ENCODE assay signal across 14 mouse cellular contexts in genomic region chr5:150257764-150258163, GRCm38 (mm10).
A peak's percentile ranks its signal among the peaks of the same experiment; 100 is the strongest.
DNase-seq lines count a peak whose midpoint lies in the region; ATAC-seq and TF ChIP-seq lines count a peak whose summit lies in the region.
"Had no signal": no experiment of that assay in that cellular context is flagged by ENCODE, and none has a peak within 500 bp of the region (broad histone marks: within the 10 kb centered on the region; RNA-seq: fewer than 3 reads in every experiment).

No protein-coding gene starts in this region.

- peak overlapping the region; percentile 98; the same call in 1 of the 2 replicates for H3K27ac ChIP-seq in forebrain, postnatal 0 days (ENCODE audit: low read depth, low read length)
- H3K27ac ChIP-seq in forebrain, embryonic 13.5 days, result no peak overlapping the region
- no peak overlapping the region for H3K27ac ChIP-seq in kidney, postnatal 0 days
- H3K27ac ChIP-seq in cortical plate, adult 2 months (ENCODE audit: insufficient read depth, low read length), result no peak overlapping the region
- H3K27ac ChIP-seq: embryonic facial prominence, embryonic 15.5 days; limb, embryonic 13.5 days; macrophage had no signal

- no peaks in the 10 kb centered on the region for H3K9me3 ChIP-seq in forebrain, postnatal 0 days (ENCODE audit: low read length)
- no peaks in the 10 kb centered on the region for H3K9me3 ChIP-seq in forebrain, embryonic 13.5 days (replicated peaks)
- no peaks in the 10 kb centered on the region for H3K9me3 ChIP-seq in kidney, postnatal 0 days (replicated peaks; ENCODE audit: low read length)
- H3K9me3 ChIP-seq: embryonic facial prominence, embryonic 15.5 days; limb, embryonic 13.5 days had no signal

- no peak overlapping the region for H3K9ac ChIP-seq in forebrain, postnatal 0 days
- no peak overlapping the region for H3K9ac ChIP-seq in forebrain, embryonic 13.5 days
- no peak overlapping the region for H3K9ac ChIP-seq in kidney, postnatal 0 days (ENCODE audit: low read depth, low read length)
- H3K9ac ChIP-seq: embryonic facial prominence, embryonic 15.5 days; limb, embryonic 13.5 days had no signal

- H3K4me3 ChIP-seq in forebrain, postnatal 0 days (ENCODE audit: low read depth, low read length), result no peak overlapping the region
- H3K4me3 ChIP-seq in forebrain, embryonic 13.5 days, result no peak overlapping the region
- H3K4me3 ChIP-seq in kidney, postnatal 0 days (replicated peaks; ENCODE audit: low read depth, low read length), result no peak overlapping the region
- H3K4me3 ChIP-seq in cortical plate, adult 2 months (ENCODE audit: insufficient read depth, low read length), result no peak overlapping the region

- ATAC-seq in forebrain, postnatal 0 days, result no peak
- no peak for ATAC-seq in forebrain, embryonic 13.5 days
- ATAC-seq in kidney, postnatal 0 days (replicated peaks; ENCODE audit: low FRiP score, low read depth), result no peak
- ATAC-seq: forebrain, embryonic 16.5 days had no signal

- no peak for TF ChIP-seq POLR2A in cortical plate, adult 2 months (IDR thresholded peaks at IDR 0.05; ENCODE audit: extremely low read depth, insufficient read depth, low read length)

- TF ChIP-seq CTCF in forebrain, postnatal 0 days (IDR thresholded peaks at IDR 0.05; ENCODE audit: low read depth), result peak; percentile 51
- TF ChIP-seq CTCF in kidney, postnatal 0 days (IDR thresholded peaks at IDR 0.05; ENCODE audit: low read depth), result peak; percentile 53
- peak; percentile 10; the same call in 1 of the 2 replicates for TF ChIP-seq CTCF in cortical plate, adult 2 months (IDR thresholded peaks at IDR 0.05; ENCODE audit: extremely low read depth, insufficient read depth, low read length)

- H3K27me3 ChIP-seq in forebrain, postnatal 0 days (ENCODE audit: insufficient read depth, low read length), result no peaks in the 10 kb centered on the region
- H3K27me3 ChIP-seq in forebrain, embryonic 13.5 days, result no peaks in the 10 kb centered on the region
- no peaks in the 10 kb centered on the region for H3K27me3 ChIP-seq in kidney, postnatal 0 days (ENCODE audit: insufficient read depth, low read length)
- H3K27me3 ChIP-seq: embryonic facial prominence, embryonic 15.5 days; limb, embryonic 13.5 days had no signal

- no peak overlapping the region for H3K4me2 ChIP-seq in forebrain, postnatal 0 days (ENCODE audit: low read depth)
- H3K4me2 ChIP-seq in forebrain, embryonic 13.5 days, result no peak overlapping the region
- no peak overlapping the region for H3K4me2 ChIP-seq in kidney, postnatal 0 days (ENCODE audit: low read length)

- H3K4me1 ChIP-seq in forebrain, postnatal 0 days (ENCODE audit: insufficient read depth), result no peaks in the 10 kb centered on the region
- peaks cover 22% of the 10 kb centered on the region for H3K4me1 ChIP-seq in forebrain, embryonic 13.5 days
- H3K4me1 ChIP-seq in kidney, postnatal 0 days (replicated peaks; ENCODE audit: insufficient read depth, low read length), result peaks cover 10% of the 10 kb centered on the region; the same call in 1 of the 2 replicates
- H3K4me1 ChIP-seq in cortical plate, adult 2 months (ENCODE audit: control insufficient read depth, insufficient read depth, low read length), result no peaks in the 10 kb centered on the region; the same call in 1 of the 2 replicates

- H3K36me3 ChIP-seq in forebrain, postnatal 0 days (ENCODE audit: insufficient read depth), result no peaks in the 10 kb centered on the region
- H3K36me3 ChIP-seq in forebrain, embryonic 13.5 days (ENCODE audit: poor library complexity, severe bottlenecking), result no peaks in the 10 kb centered on the region
- no peaks in the 10 kb centered on the region for H3K36me3 ChIP-seq in kidney, postnatal 0 days (ENCODE audit: insufficient read depth, low read length)
- H3K36me3 ChIP-seq: embryonic facial prominence, embryonic 15.5 days; limb, embryonic 13.5 days had no signal

- DNase-seq in forebrain, postnatal 0 days, result peak; percentile 24
- no peak for DNase-seq in kidney, postnatal 0 days (ENCODE audit: low spot score)
- no peak for DNase-seq in kidney, postnatal 10 days
- DNase-seq in B cell, adult 2 months, result peak; percentile 17 to 22
- no peak for DNase-seq in c-Kit-positive CD71-positive TER-119-positive erythroid progenitor cells, embryonic 14.5 days (ENCODE audit: low spot score)
- no peak for DNase-seq in urinary bladder, postnatal 14 days (ENCODE audit: low spot score)
- DNase-seq: cerebellum, postnatal 36 days; kidney, adult 18-20 months had no signal

- 87% methylated on average over 7 of the region's 7 CpGs for WGBS in forebrain, postnatal 0 days
- 88% methylated on average over 7 of the region's 7 CpGs for WGBS in forebrain, embryonic 13.5 days
- WGBS in kidney, postnatal 0 days, result 85% methylated on average over 7 of the region's 7 CpGs

Comparison
In these comparisons a context has a peak if more than half of its experiments do, and no peak if none do; other contexts are left out.
1. DNase-seq: peak in forebrain, postnatal 0 days (single experiment) and B cell, adult 2 months (2 of 2); none in kidney, postnatal 0 days (single experiment), kidney, postnatal 10 days (single experiment), c-Kit-positive CD71-positive TER-119-positive erythroid progenitor cells, embryonic 14.5 days (single experiment) and urinary bladder, postnatal 14 days (single experiment).
2. Peak in every context shown above with its lines, with median percentiles within 50 percentile points of each other: CTCF ChIP-seq.